Mouse (Mus musculus): ENCODE results near the gene Itgb5.

DNA sequence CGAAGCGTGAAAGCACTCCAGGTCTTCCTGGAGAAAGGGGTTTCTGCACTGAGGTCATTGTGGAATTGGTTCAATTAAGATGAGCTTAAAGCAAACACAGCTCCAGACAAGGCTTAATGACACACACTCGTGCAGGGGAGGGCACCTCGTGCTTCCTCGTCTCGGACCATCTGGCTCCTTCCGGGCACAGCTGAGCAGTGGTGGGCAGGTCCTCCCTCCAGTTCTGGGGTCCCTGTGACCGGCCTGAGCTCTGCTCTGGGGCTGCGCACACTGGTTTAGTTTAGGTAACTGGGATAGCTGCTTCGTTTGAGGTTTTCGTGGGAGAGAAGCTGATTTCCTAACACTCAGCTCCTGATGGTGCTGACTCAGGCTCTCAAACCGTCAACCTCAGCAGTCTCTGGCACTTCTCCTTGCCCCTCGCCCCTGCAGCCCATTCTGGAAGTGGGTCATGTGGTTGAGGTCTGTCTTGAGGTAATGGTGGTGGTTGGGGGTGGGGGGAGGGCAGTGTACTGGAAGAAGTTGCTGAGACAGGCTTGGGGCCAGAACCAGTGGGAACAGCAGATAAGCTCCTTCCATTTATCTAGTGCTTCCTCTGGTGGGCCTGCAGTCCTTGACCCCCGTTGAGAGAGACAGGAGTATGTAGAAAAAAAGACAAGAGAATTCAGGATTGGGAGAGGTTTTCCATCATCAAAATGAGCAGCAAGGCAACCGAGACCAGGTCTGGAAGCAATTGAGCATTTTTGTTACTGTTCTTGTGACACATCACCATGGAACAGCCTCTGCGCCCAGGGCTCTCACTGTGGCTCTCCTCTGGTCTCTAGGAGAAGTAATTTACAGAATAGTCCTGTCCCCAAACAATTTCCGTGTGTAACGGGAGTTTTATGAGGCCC lies 92.9 kb downstream of the Itgb5 start:
- no peak for TF ChIP-seq POLR2A (IDR thresholded peaks at IDR 0.05; ENCODE audit: insufficient read depth, low read length)
- TF ChIP-seq EP300 (IDR thresholded peaks at IDR 0.05; ENCODE audit: insufficient read depth, low read depth, low read length) = no peak
- TF ChIP-seq CTCF (IDR thresholded peaks at IDR 0.05; ENCODE audit: low read depth, low read length) = no peak
